Mouse (Mus musculus) liver, embryonic 14.5 days (tissue): Measurements from ENCODE around the gene Senp2.

Experiments
- CTCF ChIP-seq: IDR thresholded peaks from 2 replicates; pipeline ENCODE4 v1.5.1; 2016; ENCODE audit warnings: antibody characterized with exemption, low read depth, control low read depth
- EP300 ChIP-seq: IDR thresholded peaks from 2 replicates; pipeline ENCODE4 v1.6.1; 2016; ENCODE audit warnings: antibody characterized with exemption, low read depth

DNA sequence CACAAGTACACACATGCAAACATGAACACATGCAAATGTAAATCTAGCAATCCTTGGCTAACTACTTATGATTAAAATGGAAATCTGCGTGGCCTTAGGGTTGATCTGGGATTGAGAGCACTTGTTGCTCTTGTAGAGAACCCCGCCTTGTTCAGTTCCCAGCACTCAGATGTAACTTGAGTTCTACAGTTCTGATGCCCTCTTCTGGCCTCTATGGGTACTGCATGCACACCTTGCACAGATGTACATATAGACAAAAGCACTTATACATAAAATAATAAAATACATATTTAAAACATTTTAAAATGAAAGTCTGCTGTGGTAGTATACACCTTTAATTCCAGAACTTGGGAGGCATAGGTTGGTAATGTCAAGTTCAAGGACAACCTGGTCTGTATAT is 12.8 kb downstream of the Senp2 start:
- TF ChIP-seq EP300 (no peak), CTCF (peak; percentile 71)
